Mouse (Mus musculus): ENCODE data around the gene Lrit2. TPM values are rescaled to one million over a fixed set of nuclear protein-coding genes. Genes with fewer than 3 reads are reported as not detected.
A peak's percentile ranks its signal among the peaks of the same experiment; 100 is the strongest.

The Lrit2 gene
- polyA plus RNA-seq, 1 experiment from 2014 or later, result not detected

- H3K4me1 ChIP-seq (replicated peaks), result no peaks in the 10 kb centered on the region
- no peak overlapping the region for H3K4me3 ChIP-seq (replicated peaks)
- H3K4me2 ChIP-seq, result no peak overlapping the region
- H3K36me3 ChIP-seq, result no peaks in the 10 kb centered on the region
- 95% methylated on average over 1 of the region's 1 CpGs for WGBS
- no peak for ATAC-seq (ENCODE audit: insufficient number of reproducible peaks, insufficient read depth, low FRiP score, low TSS enrichment, low read depth)
- H3K9me3 ChIP-seq, result no peaks in the 10 kb centered on the region
- H3K9ac ChIP-seq (replicated peaks), result no peak overlapping the region
- H3K27me3 ChIP-seq, result no peaks in the 10 kb centered on the region
- H3K27ac ChIP-seq, result no peak overlapping the region
Observed at GRCm38 (mm10) chr14:37080724-37081123, 13.0 kb downstream of the Lrit2 start.

- Histone ChIP-seq H3K36me3 (no peaks in the 10 kb centered on the region), H3K27me3 (no peaks in the 10 kb centered on the region), H3K4me3 (replicated peaks) (no peak overlapping the region), H3K27ac (no peak overlapping the region), H3K9me3 (no peaks in the 10 kb centered on the region), H3K4me1 (replicated peaks) (no peaks in the 10 kb centered on the region), H3K4me2 (no peak overlapping the region), H3K9ac (replicated peaks) (no peak overlapping the region)
- 39% methylated on average over 4 of the region's 4 CpGs for WGBS
- ATAC-seq (ENCODE audit: insufficient number of reproducible peaks, insufficient read depth, low FRiP score, low TSS enrichment, low read depth), result no peak
Observed at GRCm38 (mm10) chr14:37083755-37084154, 16.0 kb downstream of the Lrit2 start.

- H3K27ac ChIP-seq, result no peak overlapping the region
- ATAC-seq (ENCODE audit: insufficient number of reproducible peaks, insufficient read depth, low FRiP score, low TSS enrichment, low read depth), result no peak
- H3K9me3 ChIP-seq, result no peaks in the 10 kb centered on the region
- peaks cover 9% of the 10 kb centered on the region; the same call in 1 of the 2 replicates for H3K4me1 ChIP-seq (replicated peaks)
- H3K4me3 ChIP-seq (replicated peaks), result no peak overlapping the region
- H3K4me2 ChIP-seq, result no peak overlapping the region
- no peak overlapping the region for H3K9ac ChIP-seq (replicated peaks)
- H3K36me3 ChIP-seq, result no peaks in the 10 kb centered on the region
- 74% methylated on average over 6 of the region's 6 CpGs for WGBS
- peaks cover 34% of the 10 kb centered on the region for H3K27me3 ChIP-seq
Observed at GRCm38 (mm10) chr14:37094436-37094835, 26.7 kb downstream of the Lrit2 start.

GRCm38 (mm10) chr14:37095556-37095955, 27.8 kb downstream of the Lrit2 start:
- H3K4me2 ChIP-seq, result no peak overlapping the region
- no peak overlapping the region for H3K27ac ChIP-seq
- no peak overlapping the region for H3K9ac ChIP-seq (replicated peaks)
- no peak for ATAC-seq (ENCODE audit: insufficient number of reproducible peaks, insufficient read depth, low FRiP score, low TSS enrichment, low read depth)
- WGBS, result 82% methylated on average over 4 of the region's 4 CpGs
- no peaks in the 10 kb centered on the region for H3K36me3 ChIP-seq
- H3K27me3 ChIP-seq, result peaks cover 36% of the 10 kb centered on the region
- H3K9me3 ChIP-seq, result no peaks in the 10 kb centered on the region
- no peak overlapping the region for H3K4me3 ChIP-seq (replicated peaks)
- peaks cover 9% of the 10 kb centered on the region; the same call in 1 of the 2 replicates for H3K4me1 ChIP-seq (replicated peaks)

GRCm38 (mm10) chr14:37097956-37098530, 30.3 kb downstream of the Lrit2 start, which contains the start of gene Cdhr1:
Gene Cdhr1, minus strand, starts transcription at chr14:37098347.
- no peak within 1 kb of the TSS for H3K27ac ChIP-seq
- H3K4me2 ChIP-seq, result peak within 1 kb of the TSS; percentile 59
- no peaks in the 10 kb centered on the region for H3K9me3 ChIP-seq
- WGBS, result under 1% methylated on average over 30 of the region's 30 CpGs
- peaks cover 9% of the 10 kb centered on the region; the same call in 1 of the 2 replicates for H3K4me1 ChIP-seq (replicated peaks)
- ATAC-seq (ENCODE audit: insufficient number of reproducible peaks, insufficient read depth, low FRiP score, low TSS enrichment, low read depth), result peak; percentile 63; the same call in 1 of the 2 replicates
- H3K4me3 ChIP-seq (replicated peaks), result peak within 1 kb of the TSS; percentile 33
- H3K9ac ChIP-seq (replicated peaks), result 0 out of 2 replicates have a peak within 1 kb of the TSS, but pooled peaks have one; percentile 37
- H3K27me3 ChIP-seq, result peaks cover 36% of the 10 kb centered on the region
- no peaks in the 10 kb centered on the region for H3K36me3 ChIP-seq

- Histone ChIP-seq H3K4me2 (no peak overlapping the region), H3K9ac (replicated peaks) (no peak overlapping the region), H3K9me3 (no peaks in the 10 kb centered on the region), H3K27me3 (peaks cover 30% of the 10 kb centered on the region), H3K4me1 (replicated peaks) (peaks cover 9% of the 10 kb centered on the region; the same call in 1 of the 2 replicates), H3K4me3 (replicated peaks) (no peak overlapping the region), H3K36me3 (no peaks in the 10 kb centered on the region), H3K27ac (no peak overlapping the region)
- no peak for ATAC-seq (ENCODE audit: insufficient number of reproducible peaks, insufficient read depth, low FRiP score, low TSS enrichment, low read depth)
- WGBS, result 73% methylated on average over 5 of the region's 5 CpGs
Observed at GRCm38 (mm10) chr14:37101531-37101930, 33.8 kb downstream of the Lrit2 start.

- 75% methylated on average over 3 of the region's 3 CpGs for WGBS
- no peak overlapping the region for H3K4me2 ChIP-seq
- no peaks in the 10 kb centered on the region for H3K9me3 ChIP-seq
- H3K9ac ChIP-seq (replicated peaks), result no peak overlapping the region
- H3K4me1 ChIP-seq (replicated peaks), result peaks cover 9% of the 10 kb centered on the region; the same call in 1 of the 2 replicates
- no peaks in the 10 kb centered on the region for H3K36me3 ChIP-seq
- H3K27ac ChIP-seq, result no peak overlapping the region
- H3K27me3 ChIP-seq, result peaks cover 21% of the 10 kb centered on the region
- ATAC-seq (ENCODE audit: insufficient number of reproducible peaks, insufficient read depth, low FRiP score, low TSS enrichment, low read depth), result no peak
- no peak overlapping the region for H3K4me3 ChIP-seq (replicated peaks)
Observed at GRCm38 (mm10) chr14:37102484-37102883, 34.8 kb downstream of the Lrit2 start.

GRCm38 (mm10) chr14:37104747-37105146, 37.0 kb downstream of the Lrit2 start:
- Histone ChIP-seq H3K27me3 (no peaks in the 10 kb centered on the region), H3K9me3 (no peaks in the 10 kb centered on the region), H3K4me1 (replicated peaks) (peaks cover 5% of the 10 kb centered on the region; the same call in 1 of the 2 replicates), H3K4me2 (no peak overlapping the region), H3K27ac (no peak overlapping the region), H3K9ac (replicated peaks) (no peak overlapping the region), H3K36me3 (no peaks in the 10 kb centered on the region), H3K4me3 (replicated peaks) (no peak overlapping the region)
- 60% methylated on average over 5 of the region's 5 CpGs for whole genome bisulfite sequencing
- ATAC-seq (ENCODE audit: insufficient number of reproducible peaks, insufficient read depth, low FRiP score, low TSS enrichment, low read depth), result no peak

- H3K36me3 ChIP-seq, result no peaks in the 10 kb centered on the region
- no peak overlapping the region for H3K4me3 ChIP-seq (replicated peaks)
- no peak overlapping the region for H3K27ac ChIP-seq
- H3K9me3 ChIP-seq, result no peaks in the 10 kb centered on the region
- H3K4me2 ChIP-seq, result no peak overlapping the region
- WGBS, result 37% methylated on average over 7 of the region's 7 CpGs
- H3K4me1 ChIP-seq (replicated peaks), result peaks cover 14% of the 10 kb centered on the region
- no peaks in the 10 kb centered on the region for H3K27me3 ChIP-seq
- no peak for ATAC-seq (ENCODE audit: insufficient number of reproducible peaks, insufficient read depth, low FRiP score, low TSS enrichment, low read depth)
- H3K9ac ChIP-seq (replicated peaks), result no peak overlapping the region
Observed at GRCm38 (mm10) chr14:37105846-37106245, 38.1 kb downstream of the Lrit2 start.

- H3K9me3 ChIP-seq, result no peaks in the 10 kb centered on the region
- no peaks in the 10 kb centered on the region for H3K36me3 ChIP-seq
- no peak for ATAC-seq (ENCODE audit: insufficient number of reproducible peaks, insufficient read depth, low FRiP score, low TSS enrichment, low read depth)
- no peak overlapping the region for H3K4me3 ChIP-seq (replicated peaks)
- 48% methylated on average over 8 of the region's 8 CpGs for WGBS
- H3K27ac ChIP-seq, result no peak overlapping the region
- H3K27me3 ChIP-seq, result no peaks in the 10 kb centered on the region
- peaks cover 14% of the 10 kb centered on the region for H3K4me1 ChIP-seq (replicated peaks)
- no peak overlapping the region for H3K9ac ChIP-seq (replicated peaks)
- H3K4me2 ChIP-seq, result 0 out of 2 replicates have a peak overlapping the region, but pooled peaks have one; percentile 1
Observed at GRCm38 (mm10) chr14:37109460-37109859, 41.7 kb downstream of the Lrit2 start.

- Histone ChIP-seq H3K4me1 (replicated peaks) (peaks cover 14% of the 10 kb centered on the region), H3K27me3 (no peaks in the 10 kb centered on the region), H3K9ac (replicated peaks) (no peak overlapping the region), H3K9me3 (no peaks in the 10 kb centered on the region), H3K4me3 (replicated peaks) (no peak overlapping the region), H3K27ac (no peak overlapping the region), H3K36me3 (no peaks in the 10 kb centered on the region), H3K4me2 (peak overlapping the region; percentile 1; the same call in 1 of the 2 replicates)
- WGBS, result 7% methylated on average over 9 of the region's 9 CpGs
- no peak for ATAC-seq (ENCODE audit: insufficient number of reproducible peaks, insufficient read depth, low FRiP score, low TSS enrichment, low read depth)
Observed at GRCm38 (mm10) chr14:37109975-37110374, 42.2 kb downstream of the Lrit2 start.

- Histone ChIP-seq H3K27me3 (no peaks in the 10 kb centered on the region), H3K4me3 (replicated peaks) (no peak overlapping the region), H3K27ac (no peak overlapping the region), H3K9me3 (no peaks in the 10 kb centered on the region), H3K4me1 (replicated peaks) (peaks cover 14% of the 10 kb centered on the region), H3K4me2 (0 out of 2 replicates have a peak overlapping the region, but pooled peaks have one; percentile 1), H3K9ac (replicated peaks) (no peak overlapping the region), H3K36me3 (no peaks in the 10 kb centered on the region)
- WGBS, result 51% methylated on average over 2 of the region's 2 CpGs
- no peak for ATAC-seq (ENCODE audit: insufficient number of reproducible peaks, insufficient read depth, low FRiP score, low TSS enrichment, low read depth)
Observed at GRCm38 (mm10) chr14:37110456-37110855, 42.7 kb downstream of the Lrit2 start.
